Mouse (Mus musculus) inflammation-experienced regulatory T-cells, adult 6 months (primary cell): ENCODE data around the gene Gcm2. TPM values are rescaled to one million over a fixed set of nuclear protein-coding genes. Genes with fewer than 3 reads are reported as not detected.

ENCODE experiments used
- ATAC-seq: one replicate; pipeline ENCODE4 v1.8.0; 2017
- polyA plus RNA-seq, 3 experiments: library from polyadenylated mRNA; unstranded; fragments of 100-300 nt; shearing (Covaris generic); gene quantifications; one replicate each; pipeline ENCODE4 v1.2.1; 2017

Gcm2 gene
- polyA plus RNA-seq = under 1 TPM in 1 of 3 experiments, not detected in 2; 0.95 TPM

- ATAC-seq = no peak
Observed at GRCm38 (mm10) chr13:41110935-41111334, at the start of gene Gcm2. Gcm2 (minus strand) TSS chr13:41111035.

- ATAC-seq = no peak
Observed at GRCm38 (mm10) chr13:41158426-41158825, 47.6 kb upstream of the Gcm2 start.

GRCm38 (mm10) chr13:41153146-41153545, 42.3 kb upstream of the Gcm2 start:
- ATAC-seq = no peak

- ATAC-seq = no peak
Observed at GRCm38 (mm10) chr13:41146271-41146670, 35.4 kb upstream of the Gcm2 start.

- no peak for ATAC-seq
Observed at GRCm38 (mm10) chr13:41145433-41145970, 34.7 kb upstream of the Gcm2 start.

- no peak for ATAC-seq
Observed at GRCm38 (mm10) chr13:41134901-41135300, 24.1 kb upstream of the Gcm2 start.

- ATAC-seq = no peak
Observed at GRCm38 (mm10) chr13:41129061-41129460, 18.2 kb upstream of the Gcm2 start.

- ATAC-seq = peak; percentile 75
Observed at GRCm38 (mm10) chr13:41128326-41128725, 17.5 kb upstream of the Gcm2 start.

GRCm38 (mm10) chr13:41123666-41124225, 12.9 kb upstream of the Gcm2 start:
- no peak for ATAC-seq

GRCm38 (mm10) chr13:41119152-41119945, 8.5 kb upstream of the Gcm2 start:
- ATAC-seq = peak; percentile 28

- ATAC-seq = no peak
Observed at GRCm38 (mm10) chr13:41113940-41114339, 3.1 kb upstream of the Gcm2 start, which contains the start of gene Sycp2l. Sycp2l (plus strand) TSS chr13:41114307.

GRCm38 (mm10) chr13:41105541-41105940, 5.3 kb downstream of the Gcm2 start:
- ATAC-seq = no peak

GRCm38 (mm10) chr13:41103841-41104525, 6.9 kb downstream of the Gcm2 start:
- ATAC-seq = no peak

GRCm38 (mm10) chr13:41100031-41100430, 10.8 kb downstream of the Gcm2 start:
- no peak for ATAC-seq

GRCm38 (mm10) chr13:41098325-41098724, 12.5 kb downstream of the Gcm2 start:
- ATAC-seq = no peak

- ATAC-seq = peak; percentile 90
Observed at GRCm38 (mm10) chr13:41097324-41098058, 13.3 kb downstream of the Gcm2 start.

GRCm38 (mm10) chr13:41094160-41094559, 16.7 kb downstream of the Gcm2 start:
- no peak for ATAC-seq

- ATAC-seq = no peak
Observed at GRCm38 (mm10) chr13:41091271-41091670, 19.6 kb downstream of the Gcm2 start.

- no peak for ATAC-seq
Observed at GRCm38 (mm10) chr13:41088746-41089145, 22.1 kb downstream of the Gcm2 start.

- no peak for ATAC-seq
Observed at GRCm38 (mm10) chr13:41085140-41085539, 25.7 kb downstream of the Gcm2 start.

- no peak for ATAC-seq
Observed at GRCm38 (mm10) chr13:41084521-41084920, 26.3 kb downstream of the Gcm2 start.

- ATAC-seq = no peak
Observed at GRCm38 (mm10) chr13:41080700-41081099, 30.1 kb downstream of the Gcm2 start.

- ATAC-seq = no peak
Observed at GRCm38 (mm10) chr13:41079859-41080258, 31.0 kb downstream of the Gcm2 start.
